ENCODE assay signal across 22 mouse cellular contexts in genomic region chr10:105227631-105228030, GRCm38 (mm10).
DNase-seq lines count a peak whose midpoint lies in the region; ATAC-seq lines count a peak whose summit lies in the region.
"Had no signal": no experiment of that assay in that cellular context is flagged by ENCODE, and none has a peak within 500 bp of the region (broad histone marks: within the 10 kb centered on the region; RNA-seq: fewer than 3 reads in every experiment).

No protein-coding gene starts in this region.

- H3K9ac ChIP-seq in embryonic facial prominence, embryonic 11.5 days (replicated peaks; ENCODE audit: low read length) = no peak overlapping the region
- no peak overlapping the region for H3K9ac ChIP-seq in midbrain, embryonic 11.5 days (ENCODE audit: low read length)
- no peak overlapping the region for H3K9ac ChIP-seq in midbrain, embryonic 15.5 days
- H3K9ac ChIP-seq: forebrain, embryonic 13.5 days; forebrain, postnatal 0 days; hindbrain, embryonic 12.5 days; intestine, embryonic 15.5 days had no signal

- H3K27me3 ChIP-seq in embryonic facial prominence, embryonic 11.5 days (ENCODE audit: control insufficient read depth, insufficient read depth, low read length) = no peaks in the 10 kb centered on the region
- no peaks in the 10 kb centered on the region for H3K27me3 ChIP-seq in embryonic facial prominence, embryonic 10.5 days (replicated peaks; ENCODE audit: low read depth, poor library complexity, severe bottlenecking)
- H3K27me3 ChIP-seq in midbrain, embryonic 11.5 days (ENCODE audit: control insufficient read depth, insufficient read depth, low read length) = no peaks in the 10 kb centered on the region
- H3K27me3 ChIP-seq in midbrain, embryonic 15.5 days (replicated peaks) = no peaks in the 10 kb centered on the region
- H3K27me3 ChIP-seq: forebrain, embryonic 13.5 days; hindbrain, embryonic 12.5 days; intestine, embryonic 15.5 days had no signal

- WGBS in embryonic facial prominence, embryonic 11.5 days = 17% methylated on average over 5 of the region's 5 CpGs
- 33% methylated on average over 5 of the region's 5 CpGs for WGBS in embryonic facial prominence, embryonic 10.5 days
- 82% methylated on average over 5 of the region's 5 CpGs for WGBS in midbrain, embryonic 11.5 days
- 68% methylated on average over 5 of the region's 5 CpGs for WGBS in midbrain, embryonic 15.5 days

- no peak overlapping the region for H3K4me2 ChIP-seq in embryonic facial prominence, embryonic 11.5 days (ENCODE audit: low read depth, low read length)
- H3K4me2 ChIP-seq in midbrain, embryonic 11.5 days = no peak overlapping the region
- no peak overlapping the region for H3K4me2 ChIP-seq in midbrain, embryonic 15.5 days
- H3K4me2 ChIP-seq: forebrain, embryonic 13.5 days; hindbrain, embryonic 12.5 days; intestine, embryonic 15.5 days had no signal

- no peaks in the 10 kb centered on the region for H3K4me1 ChIP-seq in embryonic facial prominence, embryonic 11.5 days (ENCODE audit: control insufficient read depth, insufficient read depth, low read length)
- H3K4me1 ChIP-seq in embryonic facial prominence, embryonic 10.5 days = peaks cover 17% of the 10 kb centered on the region
- H3K4me1 ChIP-seq in midbrain, embryonic 11.5 days (ENCODE audit: control insufficient read depth, insufficient read depth, low read length) = no peaks in the 10 kb centered on the region
- no peaks in the 10 kb centered on the region for H3K4me1 ChIP-seq in midbrain, embryonic 15.5 days
- H3K4me1 ChIP-seq: forebrain, embryonic 13.5 days; hindbrain, embryonic 12.5 days; intestine, embryonic 15.5 days had no signal

- no peaks in the 10 kb centered on the region for H3K36me3 ChIP-seq in embryonic facial prominence, embryonic 11.5 days (replicated peaks; ENCODE audit: control insufficient read depth, insufficient read depth, low read depth, low read length)
- no peaks in the 10 kb centered on the region for H3K36me3 ChIP-seq in embryonic facial prominence, embryonic 10.5 days (replicated peaks)
- H3K36me3 ChIP-seq in midbrain, embryonic 11.5 days (ENCODE audit: control insufficient read depth, insufficient read depth, low read length) = no peaks in the 10 kb centered on the region
- no peaks in the 10 kb centered on the region for H3K36me3 ChIP-seq in midbrain, embryonic 15.5 days (replicated peaks)
- H3K36me3 ChIP-seq: G1E; hindbrain, embryonic 12.5 days; intestine, embryonic 15.5 days had no signal

- H3K27ac ChIP-seq in embryonic facial prominence, embryonic 11.5 days (replicated peaks; ENCODE audit: low read depth, low read length) = no peak overlapping the region
- no peak overlapping the region for H3K27ac ChIP-seq in embryonic facial prominence, embryonic 10.5 days (replicated peaks)
- no peak overlapping the region for H3K27ac ChIP-seq in midbrain, embryonic 11.5 days (ENCODE audit: low read depth, low read length)
- no peak overlapping the region for H3K27ac ChIP-seq in midbrain, embryonic 15.5 days
- H3K27ac ChIP-seq: forebrain, embryonic 13.5 days; gastrocnemius, adult 2 months; hindbrain, embryonic 12.5 days; intestine, embryonic 15.5 days had no signal

- no peaks in the 10 kb centered on the region for H3K9me3 ChIP-seq in embryonic facial prominence, embryonic 11.5 days (replicated peaks; ENCODE audit: control insufficient read depth, low read length)
- H3K9me3 ChIP-seq in embryonic facial prominence, embryonic 10.5 days = no peaks in the 10 kb centered on the region
- no peaks in the 10 kb centered on the region for H3K9me3 ChIP-seq in midbrain, embryonic 11.5 days (ENCODE audit: control insufficient read depth, low read length)
- H3K9me3 ChIP-seq in midbrain, embryonic 15.5 days = no peaks in the 10 kb centered on the region
- H3K9me3 ChIP-seq: forebrain, embryonic 13.5 days; G1E; hindbrain, embryonic 12.5 days; intestine, embryonic 15.5 days had no signal

- H3K4me3 ChIP-seq in embryonic facial prominence, embryonic 11.5 days (ENCODE audit: low read depth, low read length) = no peak overlapping the region
- no peak overlapping the region for H3K4me3 ChIP-seq in embryonic facial prominence, embryonic 10.5 days
- no peak overlapping the region for H3K4me3 ChIP-seq in midbrain, embryonic 11.5 days (ENCODE audit: low read depth, low read length)
- H3K4me3 ChIP-seq in midbrain, embryonic 15.5 days = no peak overlapping the region
- H3K4me3 ChIP-seq: forebrain, embryonic 13.5 days; gastrocnemius, adult 2 months; hindbrain, embryonic 12.5 days; intestine, embryonic 15.5 days had no signal

- peak; percentile 41 for DNase-seq in embryonic facial prominence, embryonic 11.5 days (ENCODE audit: low spot score)
- no peak for DNase-seq in embryonic facial prominence, embryonic 10.5 days (ENCODE audit: low spot score)
- peak; percentile 35 for DNase-seq in midbrain, embryonic 11.5 days (ENCODE audit: low spot score, missing footprints)
- peak; percentile 41 for DNase-seq in embryo, embryonic 11 days
- no peak for DNase-seq in right cerebral cortex, postnatal 36 days (ENCODE audit: low spot score in 2 of 2)
- DNase-seq in testis, postnatal 14 days (ENCODE audit: low spot score) = no peak
- DNase-seq: B cell, adult 2 months; cerebellum, adult 11-12 months; cerebellum, adult 9-10 months; cerebellum, postnatal 25 days; forebrain, postnatal 0 days; gastrocnemius, adult 2 months; gastrocnemius, postnatal 25 days; heart, postnatal 10 days; heart, postnatal 4 days; kidney, adult 18-20 months had no signal

- ATAC-seq in embryonic facial prominence, embryonic 11.5 days (replicated peaks; ENCODE audit: insufficient number of reproducible peaks, low FRiP score, low TSS enrichment, low read depth) = peak; percentile 52; the same call in 1 of the 2 replicates
- ATAC-seq in midbrain, embryonic 11.5 days (ENCODE audit: low FRiP score) = no peak
- ATAC-seq in midbrain, embryonic 15.5 days (replicated peaks) = no peak
- ATAC-seq: CD4-positive, CD25-positive, alpha-beta regulatory T cell, adult 4 months; forebrain, embryonic 13.5 days; forebrain, postnatal 0 days; intestine, embryonic 15.5 days had no signal

Comparison
In these comparisons a context has a peak if more than half of its experiments do, and no peak if none do; other contexts are left out.
1. DNase-seq: peak in embryonic facial prominence, embryonic 11.5 days (single experiment), midbrain, embryonic 11.5 days (single experiment) and embryo, embryonic 11 days (single experiment); none in embryonic facial prominence, embryonic 10.5 days (single experiment), right cerebral cortex, postnatal 36 days (0 of 2) and testis, postnatal 14 days (single experiment).